Mouse (Mus musculus): ENCODE measurements around the gene Odf3l1.

DNA sequence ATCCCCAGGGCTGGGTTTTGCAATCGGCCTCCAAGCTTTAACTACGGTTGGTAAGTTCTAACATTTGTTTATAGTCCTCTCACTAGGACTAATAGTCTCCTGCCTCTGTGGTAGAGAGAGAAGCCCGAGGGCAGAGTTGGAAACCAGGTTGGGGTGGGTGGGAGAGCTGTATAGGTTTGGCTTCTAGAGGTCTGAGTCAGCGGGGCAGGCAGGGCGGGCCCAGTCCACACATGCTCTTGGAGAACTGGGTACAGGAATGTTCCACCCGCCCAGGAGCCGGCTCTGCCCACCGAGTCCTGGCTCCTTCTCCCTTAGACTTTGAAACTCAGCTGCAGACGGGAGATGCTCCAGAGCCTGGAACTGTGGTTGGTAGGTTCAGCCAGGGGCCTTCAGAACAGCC, 49.5 kb upstream of the Odf3l1 start:
- no peak for TF ChIP-seq USF1 (IDR thresholded peaks at IDR 0.05; ENCODE audit: low read depth, low read length)
- no peak for TF ChIP-seq ZC3H11A (IDR thresholded peaks at IDR 0.05; ENCODE audit: low read depth, low read length)
- no peak for TF ChIP-seq ZNF384 (IDR thresholded peaks at IDR 0.05; ENCODE audit: low read depth, low read length)
- TF ChIP-seq E2F4 (IDR thresholded peaks at IDR 0.05; ENCODE audit: borderline replicate concordance, low read depth, low read length) = no peak
- no peak for TF ChIP-seq MEF2A (IDR thresholded peaks at IDR 0.05; ENCODE audit: extremely low read depth, insufficient replicate concordance, low read depth, low read length, poor library complexity, severe bottlenecking)
- TF ChIP-seq CTCF (IDR thresholded peaks at IDR 0.05 in 2 of 3, conservative IDR thresholded peaks at IDR 0.05 in 1 of 3; ENCODE audit: control insufficient read depth in 1 of 3, insufficient read depth in 1 of 3, low read depth in 2 of 3, low read length in 3 of 3, poor library complexity in 1 of 3, severe bottlenecking in 1 of 3) = no peak
- TF ChIP-seq ZMIZ1 (IDR thresholded peaks at IDR 0.05; ENCODE audit: low read depth, low read length) = no peak
- no peak for TF ChIP-seq HCFC1 (IDR thresholded peaks at IDR 0.05; ENCODE audit: low read depth, low read length)
- no peak for TF ChIP-seq TAL1 (IDR thresholded peaks at IDR 0.05; ENCODE audit: low read length)
